Mouse (Mus musculus): ENCODE measurements around the gene Lmntd1.

The Lmntd1 gene

DNA sequence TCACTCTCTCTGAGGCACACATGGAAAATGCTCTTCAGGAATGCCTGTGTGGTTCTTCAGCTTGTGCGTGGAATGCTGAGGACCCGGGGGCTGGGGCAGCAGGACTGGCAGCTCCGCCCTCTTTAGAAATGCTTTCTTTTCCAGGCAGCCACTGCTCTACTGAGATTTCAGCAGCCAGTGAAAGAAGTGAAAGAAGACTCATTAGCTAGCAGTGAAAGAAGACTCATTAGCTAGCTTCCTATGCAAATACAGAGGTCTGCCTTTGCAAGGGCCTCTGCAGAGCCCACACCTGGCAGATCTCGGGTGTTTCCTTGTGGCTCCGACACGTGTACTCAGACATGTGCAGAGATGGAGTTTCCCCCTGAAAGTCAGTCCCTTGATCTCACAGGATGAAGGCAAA is 234.9 kb downstream of the Lmntd1 start:
- no peak for DNase-seq (ENCODE audit: low read depth, low spot score)

DNA sequence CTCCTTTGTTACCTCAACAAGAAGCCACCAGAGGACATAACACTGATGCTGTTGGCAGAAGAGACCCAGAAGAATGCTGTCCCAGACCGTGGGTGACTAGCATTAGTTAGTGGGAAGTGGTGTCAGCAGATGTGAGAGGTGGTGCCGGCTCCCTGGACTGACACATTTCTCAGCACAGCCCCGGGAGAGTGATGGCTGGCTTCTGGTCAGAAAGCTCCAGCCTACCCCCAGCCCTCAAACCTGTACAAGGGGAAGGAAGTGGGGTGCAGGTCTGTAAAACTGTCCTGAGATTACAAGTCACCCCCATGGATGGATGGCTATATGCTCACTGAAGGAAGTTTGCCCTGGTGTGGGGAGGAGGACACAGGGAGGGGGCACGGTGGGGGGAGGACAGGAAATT is 235.4 kb downstream of the Lmntd1 start:
- no peak for DNase-seq (ENCODE audit: low read depth, low spot score)

DNA sequence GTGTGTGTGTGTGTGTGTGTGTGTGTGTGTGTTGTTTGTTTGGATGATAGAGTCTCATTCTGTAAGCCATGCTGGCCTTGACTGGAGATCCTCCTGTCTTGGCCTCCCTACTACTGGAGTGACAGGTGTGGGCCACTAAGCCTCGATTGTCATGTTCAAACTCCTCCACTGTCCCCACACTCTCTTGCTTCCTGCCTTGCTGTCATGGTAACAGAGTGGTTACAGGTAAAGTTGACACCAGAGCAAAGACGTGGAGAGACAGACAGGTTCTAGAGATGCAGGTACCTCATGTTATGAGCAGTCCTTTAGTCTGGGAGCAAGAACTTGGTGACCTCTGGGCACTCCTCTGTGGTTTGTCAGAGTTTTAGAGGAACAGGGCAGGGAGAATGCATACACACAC is 239.7 kb downstream of the Lmntd1 start:
- DNase-seq (ENCODE audit: low read depth, low spot score) = no peak

DNA sequence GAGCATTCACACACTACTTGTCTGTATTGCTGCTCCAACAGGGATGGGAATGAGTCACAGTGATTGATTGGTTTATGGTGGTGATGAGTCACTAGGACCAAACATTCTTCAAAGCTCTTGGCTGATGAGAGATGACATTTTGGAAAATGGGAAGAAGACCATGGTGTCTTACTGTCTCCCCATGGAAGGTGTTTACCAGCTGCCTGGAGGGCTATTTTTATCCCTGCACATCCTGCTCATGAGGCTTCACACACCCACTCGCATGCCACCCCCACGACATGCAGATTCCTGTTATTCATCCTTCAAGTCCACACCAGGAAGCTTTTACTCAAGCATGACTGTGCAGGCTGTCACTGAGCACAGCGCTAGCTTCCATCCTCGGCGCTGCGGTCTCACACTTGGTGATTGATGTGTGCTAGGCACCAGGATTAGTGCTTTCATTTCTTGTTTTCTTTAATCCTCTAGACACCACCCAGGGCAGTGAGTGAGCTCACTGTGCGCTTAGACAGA is 240.4 kb downstream of the Lmntd1 start:
- no peak for DNase-seq (ENCODE audit: low read depth, low spot score)

DNA sequence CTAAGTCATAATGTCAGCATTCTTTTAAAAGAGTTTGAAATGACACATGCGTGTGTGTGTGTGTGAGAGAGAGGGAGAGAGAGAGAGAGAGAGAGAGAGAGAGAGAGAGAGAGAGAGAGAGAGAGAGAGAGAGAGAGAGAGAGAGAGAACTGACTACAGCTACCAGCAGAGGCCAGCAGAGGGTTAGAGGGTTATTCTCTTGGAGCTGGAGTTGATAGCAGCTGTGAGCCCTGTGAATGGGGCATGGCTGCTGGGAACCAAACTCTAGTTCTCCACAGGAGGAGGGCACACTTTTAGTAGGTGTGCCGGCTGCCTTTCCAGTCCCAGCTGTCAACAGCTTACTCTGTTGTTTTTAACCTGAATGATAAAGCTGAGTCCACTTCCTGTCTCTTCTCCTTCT is 242.1 kb downstream of the Lmntd1 start:
- no peak for DNase-seq (ENCODE audit: low read depth, low spot score)

DNA sequence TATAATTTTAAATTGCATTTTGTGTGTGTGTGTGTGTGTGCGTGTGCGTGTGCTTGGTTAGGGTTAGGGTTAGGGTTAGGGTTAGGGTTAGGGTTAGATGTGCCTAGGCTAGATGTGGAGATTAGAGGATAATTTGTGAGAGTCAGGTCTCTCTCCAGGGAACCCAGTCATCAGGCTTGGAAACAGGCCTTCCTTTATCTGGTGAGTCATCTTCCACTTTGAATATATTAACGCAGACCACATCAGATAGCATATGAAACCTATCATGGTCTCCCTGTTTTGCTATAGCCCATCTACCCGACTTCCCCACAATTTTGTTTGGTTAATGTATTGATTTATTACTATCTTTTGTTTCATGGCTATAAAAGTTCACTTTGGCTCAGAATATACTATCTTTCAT is 242.5 kb downstream of the Lmntd1 start:
- no peak for DNase-seq (ENCODE audit: low read depth, low spot score)

DNA sequence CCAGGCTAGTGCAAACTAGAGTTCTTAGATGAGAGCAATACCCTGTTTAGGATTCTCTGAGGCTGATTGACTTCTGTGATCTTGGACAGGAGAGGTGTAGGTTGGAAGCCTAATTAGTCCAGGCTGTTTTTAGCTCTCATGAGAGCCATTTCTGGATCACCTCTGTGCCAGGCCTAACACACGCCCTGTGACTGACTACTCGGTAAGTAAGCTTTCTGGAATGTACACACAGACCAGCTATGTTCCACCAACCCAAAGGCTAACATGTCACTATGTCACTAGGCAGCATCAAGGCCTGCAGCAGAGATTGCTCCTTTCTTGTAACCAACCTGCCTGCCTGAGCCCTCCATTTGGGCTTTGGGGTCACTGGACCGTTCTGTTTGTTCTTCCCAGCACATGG is 243.8 kb downstream of the Lmntd1 start:
- DNase-seq (ENCODE audit: low read depth, low spot score) = no peak

DNA sequence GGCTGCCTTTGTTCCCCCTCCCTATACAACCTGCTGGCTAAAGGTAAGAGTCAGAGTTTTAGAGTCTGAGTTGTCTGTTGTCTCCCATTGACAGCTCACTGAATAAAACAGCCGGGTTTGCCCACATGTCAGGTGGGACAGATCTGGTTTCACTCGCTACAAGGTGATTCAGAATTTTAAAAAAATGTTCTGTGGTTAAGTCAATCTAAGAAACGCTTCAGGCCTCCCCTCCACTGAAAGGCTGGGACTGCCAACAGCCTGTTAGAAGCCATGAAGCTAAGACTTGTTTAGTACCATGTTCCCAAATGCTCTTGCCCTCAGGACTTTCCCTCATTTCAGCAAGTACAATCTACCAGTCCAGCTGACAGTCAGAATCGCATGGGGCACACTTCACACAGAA is 244.8 kb downstream of the Lmntd1 start:
- no peak for DNase-seq (ENCODE audit: low read depth, low spot score)

DNA sequence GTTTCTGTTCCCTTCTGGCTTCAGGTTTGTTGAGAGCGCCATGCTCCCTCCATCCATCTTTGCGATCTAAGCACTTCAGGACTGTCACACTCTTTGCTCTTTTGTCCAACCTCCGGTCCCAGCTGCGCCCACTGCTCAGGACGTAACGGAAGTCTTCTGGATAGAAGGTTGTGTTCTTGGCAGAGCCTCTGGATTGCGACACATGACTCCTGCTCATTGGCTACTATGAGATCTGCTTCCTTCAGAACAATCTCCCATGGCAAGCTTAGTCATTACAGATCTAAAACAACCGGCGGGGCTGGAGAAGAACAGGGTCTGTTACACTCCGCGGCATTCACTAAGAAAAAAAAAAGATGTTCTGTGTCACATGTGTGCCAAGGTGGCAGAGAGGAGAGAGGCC is 247.6 kb downstream of the Lmntd1 start:
- DNase-seq (ENCODE audit: low read depth, low spot score) = no peak

DNA sequence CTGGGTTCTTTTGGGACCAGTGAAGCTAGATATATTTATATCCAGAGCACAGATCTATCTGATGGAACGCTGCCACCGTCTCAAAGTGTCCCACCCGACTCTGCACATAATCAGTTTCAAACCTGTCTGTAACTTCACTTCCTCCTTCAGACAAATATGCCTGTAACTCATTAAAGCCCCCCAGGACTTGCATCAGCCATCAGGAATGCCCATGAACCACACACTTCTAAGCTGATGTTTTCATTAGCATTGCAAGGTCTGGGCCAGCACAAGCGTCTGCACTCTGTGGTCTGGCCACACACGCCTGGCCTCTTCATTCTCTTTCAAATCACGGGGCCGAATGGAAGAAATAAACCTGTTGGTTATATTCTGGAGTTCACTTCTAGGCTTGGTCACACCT is 250.4 kb downstream of the Lmntd1 start:
- DNase-seq (ENCODE audit: low read depth, low spot score) = no peak

DNA sequence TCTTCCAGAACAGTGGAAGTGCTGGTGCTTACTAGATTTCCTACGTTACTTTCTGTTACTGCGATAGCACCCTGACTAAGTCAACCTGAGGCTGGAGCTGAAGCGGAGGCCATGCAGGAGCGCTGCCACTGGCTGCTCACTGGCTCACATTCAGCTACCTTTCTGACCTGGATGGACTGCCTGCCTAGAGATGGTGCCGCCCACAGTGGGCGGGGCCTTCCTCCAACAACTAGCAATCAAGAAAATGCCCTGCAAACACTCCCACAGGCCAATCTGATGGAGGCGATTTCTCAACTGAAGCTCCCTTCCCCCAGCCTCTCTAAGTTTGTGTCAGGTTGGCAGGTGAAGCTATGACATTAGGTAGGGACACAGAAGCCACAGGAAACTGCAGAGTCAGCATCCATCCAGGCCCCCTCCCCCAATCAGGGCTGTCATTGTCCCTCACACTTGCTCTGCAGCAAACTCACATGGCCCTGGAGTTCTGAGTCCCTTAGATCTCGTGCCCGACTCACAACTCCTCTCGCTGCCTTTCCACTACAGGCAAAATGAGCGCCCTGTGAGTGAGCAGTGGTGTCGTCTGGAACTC is 252.9 kb downstream of the Lmntd1 start:
- peak; percentile 84 for DNase-seq (ENCODE audit: low read depth, low spot score)

DNA sequence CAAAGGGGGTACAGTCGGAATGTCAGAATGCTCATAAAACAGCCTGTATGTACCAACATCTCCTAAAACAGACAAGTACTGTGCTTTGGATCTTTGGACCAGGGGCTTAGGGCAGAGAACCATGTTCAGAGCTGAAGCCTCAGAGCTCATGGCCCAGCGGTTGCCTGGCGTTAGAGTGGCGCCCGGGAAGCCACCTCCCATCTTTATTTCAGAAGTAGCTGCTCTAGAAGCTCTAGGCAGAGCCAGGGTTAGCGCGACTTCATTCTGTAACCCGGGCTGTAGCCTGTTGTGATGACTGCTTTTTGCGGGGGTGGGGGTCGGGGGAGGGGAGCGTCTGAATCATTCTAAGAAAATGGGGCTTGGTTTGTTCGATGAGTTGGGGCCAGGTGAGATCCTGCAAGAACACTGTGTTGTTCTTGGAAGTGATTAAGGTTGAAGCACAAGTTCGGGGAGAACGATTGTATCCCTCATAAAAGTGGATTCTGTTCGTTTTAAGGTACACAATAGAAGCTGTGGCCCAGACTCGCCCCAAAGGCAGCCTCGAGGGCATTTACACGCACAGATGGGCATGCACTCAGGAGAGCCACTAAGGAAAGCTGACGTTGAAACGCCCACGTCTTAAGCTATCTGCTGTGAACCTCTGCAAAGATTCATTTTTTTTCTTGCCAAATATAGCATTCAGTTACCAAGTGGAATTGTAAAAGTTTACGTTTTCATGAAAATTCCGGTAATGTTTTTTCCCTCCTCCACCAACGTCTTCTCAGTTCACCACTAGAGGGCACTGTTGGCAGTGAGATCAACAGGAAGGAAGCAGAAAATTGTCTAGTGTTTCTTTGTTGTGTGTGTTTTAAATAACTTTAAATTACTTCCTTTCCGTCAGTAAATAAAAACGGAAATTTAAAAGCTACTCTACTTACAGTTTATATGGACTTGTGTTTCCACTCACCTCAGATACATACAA is 254.4 kb downstream of the Lmntd1 start:
- peak; percentile 75 for DNase-seq (ENCODE audit: low read depth, low spot score)

DNA sequence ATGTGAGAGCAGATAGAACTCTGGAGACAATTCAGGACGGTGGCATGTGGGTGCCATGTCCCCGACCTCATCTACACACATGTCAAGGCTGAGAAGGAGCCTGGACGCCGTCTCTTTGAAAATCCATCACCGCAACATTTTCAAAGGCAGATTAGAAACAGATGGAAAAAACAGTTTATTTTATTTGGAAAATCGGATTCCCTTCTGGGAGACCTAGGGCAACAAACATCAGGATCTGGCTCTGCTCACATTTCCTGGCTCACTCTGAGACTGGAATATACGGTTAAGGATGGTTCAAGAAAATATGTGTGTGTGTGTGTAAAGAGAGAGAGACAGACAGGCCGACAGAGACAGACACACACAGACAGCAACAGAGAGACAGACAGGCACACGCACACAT is 256.1 kb downstream of the Lmntd1 start:
- no peak for DNase-seq (ENCODE audit: low read depth, low spot score)

DNA sequence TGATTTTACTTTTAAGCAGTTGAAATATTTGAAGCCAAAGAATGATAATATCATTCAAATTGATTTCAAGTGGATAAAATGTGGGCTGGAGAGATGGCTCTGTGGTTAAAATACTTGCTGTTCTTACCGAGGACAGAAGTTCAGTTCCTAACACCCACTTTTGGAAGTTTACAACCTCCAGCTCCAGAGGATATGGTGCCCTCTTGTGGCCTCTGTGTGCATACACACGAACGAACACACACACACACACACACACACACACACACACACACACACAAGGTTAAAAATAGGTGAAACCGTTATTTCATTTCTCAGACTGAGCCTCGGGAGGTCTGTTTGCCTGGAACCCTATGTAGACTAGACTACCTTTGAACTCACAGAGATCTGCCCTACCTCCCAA is 260.3 kb downstream of the Lmntd1 start:
- DNase-seq (ENCODE audit: low read depth, low spot score) = peak; percentile 60

DNA sequence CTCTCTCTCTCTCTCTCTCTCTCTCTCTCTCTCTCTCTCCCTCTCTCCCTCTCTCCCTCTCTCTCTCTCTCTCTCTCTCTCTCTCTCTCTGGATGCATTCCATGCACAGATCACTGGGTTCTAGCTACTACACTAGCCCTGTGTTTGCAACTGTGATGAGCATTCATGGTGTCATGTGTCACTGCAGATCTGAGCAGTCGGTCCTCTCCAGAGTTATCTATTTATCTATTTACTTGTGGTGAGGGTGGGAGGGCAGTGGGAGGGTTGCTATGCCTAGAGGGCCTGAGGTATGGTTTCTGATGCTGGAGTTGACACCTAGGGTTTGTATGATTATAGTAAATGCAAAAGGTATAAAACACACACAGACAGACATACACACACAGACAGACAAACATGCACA is 261.4 kb downstream of the Lmntd1 start:
- no peak for DNase-seq (ENCODE audit: low read depth, low spot score)

DNA sequence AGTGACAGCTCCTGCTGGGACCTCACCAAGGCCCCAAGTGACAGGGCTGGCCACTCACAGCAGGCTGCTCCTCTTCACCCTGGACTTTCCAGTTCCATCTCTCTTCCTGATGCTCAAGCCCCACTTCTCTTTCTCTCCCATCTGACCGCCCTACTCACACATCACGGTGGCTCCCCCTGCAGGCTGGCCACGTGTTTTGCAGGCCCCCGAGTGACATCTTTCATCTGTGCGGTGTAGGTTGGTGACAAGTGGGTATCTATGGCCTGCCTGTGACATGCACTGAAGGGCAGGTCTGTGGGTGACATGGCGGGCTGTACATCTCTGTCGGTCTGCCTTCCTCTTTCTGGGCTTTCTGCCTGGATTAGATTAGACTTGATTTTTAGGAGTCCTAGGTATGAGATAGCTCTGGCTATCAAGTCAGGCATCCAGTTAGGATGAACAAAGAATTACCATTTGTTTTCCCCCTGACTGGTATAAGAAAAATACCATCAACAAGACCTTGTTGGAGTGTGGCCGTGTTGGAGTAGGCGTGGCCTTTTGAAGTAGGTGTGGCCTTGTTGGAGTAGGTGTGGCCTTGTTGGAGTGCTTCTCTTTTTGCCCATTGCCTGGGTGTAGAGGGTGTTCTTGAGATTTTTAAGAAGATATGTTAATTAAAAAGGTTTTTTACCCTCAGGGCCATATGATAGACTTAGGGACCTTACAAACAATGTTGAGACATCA is 265.8 kb downstream of the Lmntd1 start:
- peak; percentile 74 for DNase-seq (ENCODE audit: low read depth, low spot score)

DNA sequence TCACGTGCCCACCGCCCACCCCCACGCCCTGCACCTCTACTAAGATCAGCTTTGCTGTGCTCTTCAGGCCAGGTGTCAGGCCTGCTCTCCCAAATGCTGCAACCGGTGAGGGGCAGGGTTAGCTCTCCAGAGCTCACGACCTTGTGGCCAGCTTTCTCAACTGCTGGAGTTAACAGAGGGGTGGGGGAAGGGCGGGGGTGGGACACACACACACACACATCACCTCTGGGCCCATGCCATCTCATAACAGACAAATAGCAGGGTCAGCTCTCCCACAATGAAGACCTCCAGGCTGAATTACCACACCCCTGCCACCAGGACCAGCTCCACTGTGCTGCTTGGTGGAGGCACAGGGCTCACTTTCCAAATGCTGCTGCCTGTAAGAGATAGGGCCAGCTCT is 266.5 kb downstream of the Lmntd1 start:
- DNase-seq (ENCODE audit: low read depth, low spot score) = no peak

DNA sequence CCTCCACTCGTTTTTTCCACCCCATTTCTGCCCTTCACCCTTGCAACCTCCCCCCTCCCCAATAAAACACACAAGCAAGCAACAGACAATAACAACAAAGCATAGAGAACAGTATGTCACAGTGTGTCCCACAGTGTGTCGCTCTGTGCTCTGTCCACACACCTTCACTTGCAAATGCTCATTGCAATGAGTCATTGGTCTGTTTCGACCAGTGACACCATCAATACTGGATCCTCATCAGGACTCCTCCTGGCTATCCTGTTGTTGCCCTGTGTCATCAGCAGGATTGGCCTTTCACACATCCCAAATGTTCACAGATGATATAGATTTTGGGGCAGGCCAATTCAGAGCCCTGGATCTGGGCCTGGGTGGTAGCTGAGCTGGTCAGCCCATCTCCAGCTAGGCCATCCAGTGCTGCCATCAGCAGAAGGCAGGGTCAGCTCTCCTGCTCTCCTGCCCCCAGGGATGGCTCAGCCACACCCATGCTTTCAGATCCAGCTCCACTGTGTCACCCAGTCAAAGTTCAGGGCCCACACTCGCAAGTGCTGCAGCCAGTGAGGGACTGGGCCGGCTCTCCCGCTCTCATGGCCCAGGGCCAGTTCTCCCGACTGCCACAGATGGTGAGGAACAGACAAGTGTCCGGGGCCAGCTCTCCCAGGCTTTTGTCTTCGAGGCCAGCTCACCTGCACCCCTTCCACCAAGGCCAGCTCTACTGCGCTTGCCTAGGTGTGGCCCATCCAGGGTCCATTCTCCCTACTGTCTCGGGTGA is 267.1 kb downstream of the Lmntd1 start:
- no peak for DNase-seq (ENCODE audit: low read depth, low spot score)

DNA sequence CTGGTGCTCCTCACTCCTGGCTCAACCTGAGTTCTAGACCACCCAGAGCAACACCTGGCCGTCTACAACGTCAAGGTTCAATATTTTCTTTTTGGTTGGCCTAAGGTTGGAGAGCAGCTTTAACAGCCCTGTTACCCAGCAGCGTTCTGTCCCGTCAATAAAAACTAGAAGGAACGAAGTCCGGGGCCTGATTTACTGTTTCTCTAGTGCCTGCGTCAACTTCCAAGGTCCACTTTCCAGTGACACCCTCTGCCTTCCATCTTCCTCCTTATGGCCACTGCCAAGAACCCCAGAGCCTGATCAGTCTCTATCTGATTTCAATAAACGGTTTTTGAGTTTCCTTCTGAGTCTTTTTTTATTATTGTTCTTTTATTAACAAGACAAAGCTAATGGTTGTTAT is 267.8 kb downstream of the Lmntd1 start:
- no peak for DNase-seq (ENCODE audit: low read depth, low spot score)

DNA sequence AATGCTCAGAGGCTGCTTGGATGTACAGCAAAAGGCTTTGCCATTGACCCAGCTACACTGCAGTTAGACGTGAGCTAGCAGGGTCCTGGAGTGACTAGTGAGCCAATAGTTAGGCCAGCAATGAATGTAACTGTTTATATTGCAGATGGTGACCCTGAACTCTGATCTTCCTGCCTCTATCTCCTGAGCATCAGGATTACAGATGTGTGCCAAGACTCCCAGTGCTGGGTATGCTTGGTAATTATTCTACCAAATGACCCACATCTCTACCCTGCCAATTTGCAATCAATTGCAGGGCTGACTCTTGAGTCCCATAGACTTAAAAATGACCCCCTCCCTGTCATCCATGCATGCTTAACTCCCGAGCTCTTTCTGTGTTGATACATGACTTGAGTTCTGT is 269.4 kb downstream of the Lmntd1 start:
- DNase-seq (ENCODE audit: low read depth, low spot score) = no peak

DNA sequence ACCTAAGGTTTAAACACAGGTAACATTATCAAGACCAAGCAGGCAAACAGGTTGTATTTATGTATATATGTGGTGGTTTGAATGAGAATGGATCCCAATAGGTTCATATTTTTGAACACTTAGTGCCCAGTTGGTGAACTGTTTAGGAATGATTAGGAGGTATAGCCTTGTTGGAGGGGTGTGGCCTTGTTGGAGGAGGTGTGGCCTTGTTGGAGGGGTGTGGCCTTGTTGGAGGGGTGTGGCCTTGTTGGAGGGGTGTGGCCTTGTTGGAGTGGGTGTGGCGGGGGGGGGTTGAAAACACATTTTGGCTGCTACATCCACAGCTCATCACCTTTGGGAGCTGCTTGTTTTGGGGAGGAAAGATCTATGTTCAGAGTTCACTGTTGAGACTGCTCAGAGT is 270.7 kb downstream of the Lmntd1 start:
- peak; percentile 34 for DNase-seq (ENCODE audit: low read depth, low spot score)

DNA sequence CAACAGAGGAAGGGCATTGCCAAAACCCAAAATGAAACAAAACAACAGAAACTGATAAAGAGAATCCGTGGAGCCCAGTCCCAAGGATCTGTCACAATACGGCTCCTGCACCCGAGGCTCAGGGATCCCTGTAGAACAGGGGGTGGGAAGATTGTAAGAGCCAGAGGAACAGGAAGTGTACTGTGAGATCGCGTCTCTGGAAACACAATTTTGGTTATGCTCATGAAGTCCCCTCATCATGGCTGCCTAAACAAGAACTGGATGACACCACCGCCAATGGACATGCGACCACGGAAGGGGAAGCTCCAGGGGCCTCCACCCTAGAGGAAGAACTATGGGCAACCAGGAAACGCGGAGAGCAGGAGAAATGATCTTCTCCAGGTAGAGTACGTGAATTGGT is 271.3 kb downstream of the Lmntd1 start:
- DNase-seq (ENCODE audit: low read depth, low spot score) = no peak
